Mouse (Mus musculus) 416B (cell line): Measurements from ENCODE around the gene Mast4.
"Not testable (repeated sequence)": the region's sequence is repeated elsewhere in the genome, so short reads cannot be mapped to it uniquely, and the experiment has no call there.

Source experiments
- DNase-seq: peaks from one replicate; pipeline ENCODE4 v3.0.0; 2011; ENCODE audit warnings: low read depth

Gene Mast4

GRCm38 (mm10) chr13:103334392-103334686, at the start of gene Mast4:
Gene Mast4 (minus strand): TSS chr13:103334497.
- no peak for DNase-seq

GRCm38 (mm10) chr13:103374495-103374894, 40.2 kb upstream of the Mast4 start:
- peak; percentile 25 for DNase-seq

- DNase-seq = no peak
These were observed 34.9 kb upstream of the Mast4 start for GRCm38 (mm10) chr13:103369194-103369593.

GRCm38 (mm10) chr13:103363181-103363580, 28.9 kb upstream of the Mast4 start:
- no peak for DNase-seq

DNA sequence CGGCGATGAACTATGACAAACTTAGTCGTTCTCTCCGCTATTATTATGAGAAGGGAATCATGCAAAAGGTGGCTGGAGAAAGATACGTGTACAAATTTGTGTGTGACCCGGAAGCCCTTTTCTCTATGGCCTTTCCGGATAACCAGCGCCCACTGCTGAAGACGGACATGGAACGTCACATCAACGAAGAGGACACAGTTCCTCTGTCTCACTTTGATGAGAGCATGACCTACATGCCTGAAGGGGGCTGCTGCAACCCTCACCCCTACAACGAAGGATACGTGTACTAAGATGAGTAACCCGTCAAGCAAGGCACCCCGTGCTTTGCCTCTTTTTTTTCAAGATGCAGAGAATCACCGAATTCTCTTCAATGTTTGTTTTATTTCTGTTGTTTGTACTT, 23.1 kb upstream of the Mast4 start:
- DNase-seq = not testable (repeated sequence)

DNA sequence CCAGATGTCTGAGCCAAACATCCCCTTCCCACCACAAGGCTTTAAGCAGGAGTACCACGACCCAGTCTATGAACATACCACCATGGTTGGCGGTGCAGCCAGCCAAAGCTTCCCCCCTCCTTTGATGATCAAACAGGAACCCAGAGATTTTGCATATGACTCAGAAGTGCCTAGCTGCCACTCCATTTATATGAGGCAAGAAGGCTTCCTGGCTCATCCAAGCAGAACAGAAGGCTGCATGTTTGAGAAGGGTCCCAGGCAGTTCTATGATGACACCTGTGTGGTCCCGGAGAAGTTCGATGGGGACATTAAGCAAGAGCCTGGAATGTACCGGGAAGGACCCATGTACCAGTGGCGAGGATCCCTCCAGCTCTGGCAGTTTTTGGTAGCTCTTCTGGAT, 22.6 kb upstream of the Mast4 start:
- DNase-seq = not testable (repeated sequence)

GRCm38 (mm10) chr13:103354737-103355136, 20.4 kb upstream of the Mast4 start:
- no peak for DNase-seq

GRCm38 (mm10) chr13:103344749-103345148, 10.5 kb upstream of the Mast4 start:
- no peak for DNase-seq

- no peak for DNase-seq
These were observed 9.9 kb upstream of the Mast4 start for GRCm38 (mm10) chr13:103344006-103344720.

GRCm38 (mm10) chr13:103341031-103341430, 6.7 kb upstream of the Mast4 start:
- no peak for DNase-seq

GRCm38 (mm10) chr13:103338616-103339015, 4.3 kb upstream of the Mast4 start:
- no peak for DNase-seq

DNA sequence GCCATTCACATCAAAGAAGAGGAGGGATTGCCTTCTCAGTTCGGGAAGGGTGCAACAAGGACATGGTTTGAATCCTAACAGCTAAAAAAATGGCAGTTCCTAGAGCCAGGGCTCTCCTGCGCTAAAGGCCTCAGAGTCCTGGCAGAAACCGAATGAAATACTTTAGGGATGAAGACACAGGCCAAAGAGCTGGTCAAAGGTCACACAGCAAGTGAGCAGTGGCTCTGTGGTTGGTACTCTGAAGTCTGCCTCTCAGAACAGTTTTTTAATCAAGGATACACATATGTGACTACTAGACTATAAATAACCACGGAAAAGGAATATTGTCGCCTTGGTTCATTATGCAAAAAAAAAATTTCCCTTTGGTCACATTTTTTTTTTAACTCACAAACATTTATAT, 1.9 kb upstream of the Mast4 start:
- DNase-seq = no peak

- DNase-seq = no peak
These were observed 594 bp upstream of the Mast4 start for GRCm38 (mm10) chr13:103334723-103335458.

- no peak for DNase-seq
These were observed 501 bp downstream of the Mast4 start for GRCm38 (mm10) chr13:103333601-103334391.

DNA sequence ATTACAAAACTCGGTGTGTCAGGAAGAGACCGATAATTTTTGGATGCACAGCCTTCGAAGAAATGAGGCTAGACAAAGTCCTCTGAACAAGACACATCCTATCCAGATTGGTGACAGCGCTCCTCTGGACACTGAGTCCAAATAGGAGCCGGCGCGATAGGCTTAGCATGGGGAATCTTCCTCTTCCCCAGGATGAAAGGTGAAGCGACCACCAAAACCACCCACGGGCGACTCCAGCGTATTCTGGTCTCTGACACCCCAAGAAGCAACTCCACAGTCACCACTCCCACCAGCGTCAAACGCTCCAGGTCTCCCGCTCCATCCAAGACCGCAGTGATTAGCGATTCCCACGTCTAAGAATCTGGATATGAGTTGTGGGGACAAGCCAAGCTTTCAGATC, 1.1 kb downstream of the Mast4 start:
- DNase-seq = no peak

DNA sequence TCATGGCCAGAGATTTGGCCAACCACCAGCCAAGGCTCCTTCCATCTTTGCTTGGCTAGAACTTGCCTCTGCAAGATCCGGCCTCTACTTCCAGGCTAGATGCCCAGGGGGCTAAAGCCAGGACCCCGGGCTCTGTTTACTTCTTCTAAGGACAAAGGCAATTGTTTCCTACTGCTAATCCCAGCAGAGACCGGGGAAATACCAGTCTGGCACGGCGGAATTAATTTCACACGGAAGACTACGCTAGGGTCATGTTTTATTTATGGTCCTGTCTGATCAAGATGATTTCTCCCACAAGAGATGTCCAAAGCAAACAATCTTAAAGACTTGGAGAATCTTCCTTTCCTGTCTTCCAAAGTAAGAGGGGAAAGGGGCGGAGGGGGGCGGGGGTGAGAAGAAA, 1.6 kb downstream of the Mast4 start:
- no peak for DNase-seq

GRCm38 (mm10) chr13:103331096-103331495, 3.2 kb downstream of the Mast4 start:
- no peak for DNase-seq

DNA sequence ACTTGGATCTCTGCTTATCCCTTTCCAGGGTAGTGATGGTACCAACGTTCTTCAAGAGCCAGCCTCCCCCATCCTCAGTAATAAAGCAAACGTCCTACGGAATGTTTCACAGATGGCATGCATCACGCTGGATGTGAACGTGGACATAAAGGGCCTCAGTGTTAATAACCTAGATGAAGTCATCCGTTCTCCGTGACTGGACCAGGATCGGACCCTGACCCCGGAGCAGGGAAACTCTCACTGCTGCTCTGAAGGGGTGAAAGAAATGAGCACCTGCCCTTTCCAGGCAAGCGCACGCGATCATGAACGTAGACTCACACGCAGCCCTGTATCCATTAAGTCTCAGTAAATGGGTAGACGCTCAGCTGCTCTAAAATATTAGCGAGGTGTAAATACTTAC, 6.0 kb downstream of the Mast4 start:
- DNase-seq = no peak

DNA sequence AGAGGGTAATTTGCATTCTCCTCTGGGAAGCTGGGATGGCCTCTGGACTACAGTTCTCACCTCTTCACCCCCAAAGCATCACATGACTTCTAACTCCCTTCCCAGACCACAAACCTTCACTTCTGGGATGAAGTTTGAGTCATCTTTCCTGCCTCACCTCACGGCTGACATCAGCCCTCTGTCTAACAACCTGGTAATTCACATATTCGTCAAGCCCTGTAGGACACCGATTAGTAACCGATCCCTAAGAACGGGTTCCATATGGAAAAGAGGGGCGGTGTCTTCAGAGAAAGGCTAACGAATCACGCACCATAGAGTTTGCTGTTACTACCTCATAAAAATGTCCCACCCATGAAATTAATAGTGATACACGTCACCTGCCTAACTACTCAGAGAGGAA, 6.5 kb downstream of the Mast4 start:
- DNase-seq = no peak

DNA sequence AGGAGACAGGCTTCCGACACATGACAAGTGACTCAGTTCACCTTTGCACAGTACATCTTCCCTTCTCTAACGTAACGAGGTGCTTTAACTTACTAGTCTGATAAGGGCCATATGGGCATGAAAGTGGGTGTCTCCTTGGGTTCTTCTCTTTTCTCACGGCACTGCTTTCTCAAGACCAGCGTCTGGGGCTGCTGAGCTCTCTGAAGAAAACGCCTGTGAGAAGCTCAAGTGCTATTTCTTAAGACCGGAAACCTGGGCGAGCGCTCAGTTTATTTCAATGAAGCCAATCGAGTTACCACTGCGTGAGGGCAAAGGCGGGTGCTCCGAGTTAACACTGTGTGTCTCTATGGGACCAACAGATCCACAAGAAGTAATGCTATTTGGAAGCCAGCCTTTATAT, 8.1 kb downstream of the Mast4 start:
- DNase-seq = no peak

DNA sequence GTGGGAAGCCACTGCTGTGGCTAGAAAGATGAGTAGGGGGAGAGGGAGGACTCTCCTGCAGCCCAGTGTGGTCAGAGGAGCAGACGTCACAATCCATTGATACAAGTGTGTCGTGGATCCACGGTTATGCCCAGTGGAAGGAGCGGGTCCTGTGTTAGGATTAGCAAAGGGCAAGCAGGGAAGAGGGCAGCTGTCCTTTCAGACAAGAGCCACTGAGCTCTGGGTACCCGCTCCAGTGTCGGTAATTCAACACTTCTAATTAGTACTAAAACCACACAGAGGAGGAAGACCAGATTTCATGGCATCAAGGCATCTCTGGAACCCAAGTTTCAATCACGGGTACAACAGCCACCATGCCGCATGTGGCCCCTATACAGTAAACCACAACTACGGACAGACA, 14.4 kb downstream of the Mast4 start:
- no peak for DNase-seq

DNA sequence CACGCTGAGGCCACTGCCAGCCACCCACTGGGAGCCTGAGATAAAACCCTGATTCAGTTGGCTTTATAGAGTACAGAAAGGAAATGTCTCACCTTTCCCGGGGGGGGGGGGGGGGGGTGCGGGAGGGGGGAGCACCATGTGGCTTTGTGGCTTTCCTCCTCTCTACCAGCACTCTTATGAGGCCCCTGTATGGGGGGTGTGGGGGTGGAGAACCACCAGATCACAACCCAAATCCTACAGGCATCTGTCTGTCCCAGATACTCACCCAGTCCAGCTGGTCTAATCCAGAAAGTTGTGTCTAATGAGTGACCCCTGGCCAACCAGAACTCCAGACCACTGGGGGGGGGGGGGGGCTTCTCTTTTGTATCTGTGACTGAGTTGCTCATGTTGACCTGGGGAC, 15.0 kb downstream of the Mast4 start:
- peak; percentile 32 for DNase-seq

GRCm38 (mm10) chr13:103316777-103317367, 17.4 kb downstream of the Mast4 start:
- DNase-seq = no peak
